Mouse (Mus musculus) cerebellum, adult 8-10 months (tissue): ENCODE measurements around the gene Ccar1.
"Not testable (repeated sequence)": the region's sequence is repeated elsewhere in the genome, so short reads cannot be mapped to it uniquely, and the experiment has no call there.

Experiments
- DNase-seq: peaks from one replicate; pipeline ENCODE4 v3.0.0; 2022

Ccar1 gene

DNA sequence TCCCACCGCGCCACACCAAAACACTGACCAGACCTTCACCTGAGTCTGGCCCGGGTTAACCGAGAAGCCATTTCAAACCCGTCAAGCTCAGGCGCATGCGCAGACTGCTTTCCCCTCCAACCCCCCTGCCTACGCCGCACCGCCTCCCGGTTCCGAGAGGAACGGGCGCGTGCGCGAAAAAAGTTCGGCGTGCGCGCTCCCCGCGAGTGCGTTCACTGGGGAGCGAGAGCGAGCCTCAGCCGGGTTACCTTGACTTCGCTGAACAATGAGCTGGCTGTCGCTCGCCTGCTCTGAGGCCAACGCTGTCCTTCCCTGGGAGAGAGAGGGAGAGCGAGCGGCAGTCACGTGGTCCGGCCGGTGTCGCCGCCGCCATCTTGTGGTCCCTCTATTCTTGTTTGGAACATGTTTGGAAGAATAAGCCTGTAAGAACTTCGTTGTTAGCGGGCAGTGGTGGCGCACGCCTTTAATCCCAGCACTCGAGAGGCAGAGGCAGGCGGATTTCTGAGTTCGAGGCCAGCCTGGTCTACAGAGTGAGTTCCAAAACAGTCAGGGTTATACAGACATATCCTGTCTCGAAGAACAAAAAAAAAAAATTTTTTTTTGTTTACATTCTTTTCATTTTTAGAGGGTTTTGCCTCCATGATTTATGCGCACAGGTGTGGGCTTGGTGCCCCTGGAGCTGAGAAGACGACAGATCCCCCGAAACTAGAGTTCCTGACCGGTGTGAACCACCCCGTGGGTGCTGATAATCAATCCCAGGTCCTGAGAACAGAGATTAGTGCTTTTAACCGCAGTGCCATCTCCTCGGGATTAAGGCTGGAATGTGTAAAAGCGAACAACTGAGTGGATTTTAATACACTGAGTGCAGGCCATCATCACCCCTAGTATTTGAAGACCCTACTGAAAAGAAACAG, at the start of gene Ccar1:
Gene Ccar1, minus strand, starts transcription at position 110 of the 914 bp plus-strand sequence.
- peak; percentile 99 for DNase-seq

GRCm38 (mm10) chr10:62840687-62841086, 48.6 kb upstream of the Ccar1 start:
- no peak for DNase-seq

DNA sequence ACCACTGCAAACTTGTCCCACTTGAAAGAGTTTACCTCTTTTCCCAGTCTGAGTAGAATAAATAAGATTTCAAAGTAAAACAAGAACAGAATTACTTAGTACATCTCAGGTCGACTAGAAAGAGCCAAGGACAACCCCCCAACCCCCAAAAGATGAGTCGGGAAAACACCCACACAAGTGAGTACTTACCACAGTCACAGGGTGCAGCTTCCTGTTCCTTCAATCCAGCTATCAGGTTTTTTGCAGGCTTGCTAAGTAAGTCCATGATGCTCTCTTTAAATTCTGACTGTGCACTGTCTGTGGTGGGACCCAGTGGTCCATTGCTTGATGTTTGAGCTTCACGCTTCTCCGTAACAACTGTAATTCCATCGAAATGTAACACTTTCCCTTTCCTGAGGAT, 45.9 kb upstream of the Ccar1 start:
- DNase-seq = no peak

GRCm38 (mm10) chr10:62832783-62833182, 40.7 kb upstream of the Ccar1 start:
- no peak for DNase-seq

DNA sequence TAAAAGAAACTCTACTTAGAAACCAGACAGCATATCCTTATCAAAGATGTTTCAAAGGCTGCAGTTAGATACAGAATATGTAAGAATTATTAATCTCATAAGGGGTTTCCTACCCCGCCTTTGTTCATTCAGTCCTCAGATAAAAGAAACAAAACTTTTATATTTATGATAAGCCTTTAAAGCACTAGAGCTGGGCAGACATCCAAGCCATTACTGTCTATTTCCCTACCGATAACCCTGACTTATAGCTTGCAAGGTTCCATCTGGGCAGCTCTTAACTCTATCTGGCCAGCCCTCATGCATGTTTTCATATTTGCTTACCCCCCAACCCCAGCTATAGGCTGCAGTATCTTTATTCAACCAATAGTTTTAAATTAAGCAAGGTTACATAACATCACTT, 39.5 kb upstream of the Ccar1 start:
- DNase-seq = no peak

- DNase-seq = no peak
Observed at GRCm38 (mm10) chr10:62824474-62824873, 32.4 kb upstream of the Ccar1 start.

GRCm38 (mm10) chr10:62823431-62823830, 31.3 kb upstream of the Ccar1 start:
- no peak for DNase-seq

DNA sequence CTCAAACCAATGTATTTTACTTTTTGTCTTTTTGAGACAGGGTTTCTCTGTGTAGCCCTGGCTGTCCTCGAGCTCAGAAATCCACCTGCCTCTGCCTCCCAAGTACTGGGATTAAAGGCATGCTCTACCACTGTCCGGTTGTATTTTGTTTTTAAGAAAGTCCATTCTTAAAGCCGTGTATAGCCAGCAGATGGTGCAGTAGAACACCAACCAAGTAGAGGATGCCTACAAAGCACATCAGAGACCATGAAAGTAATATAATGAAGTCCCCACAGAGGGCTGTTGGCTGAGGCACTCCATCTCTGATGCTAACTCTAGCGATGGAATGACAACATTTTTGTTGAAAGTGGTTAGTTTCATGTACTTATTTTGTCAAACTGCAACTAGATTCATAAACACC, 17.9 kb upstream of the Ccar1 start:
- no peak for DNase-seq

- no peak for DNase-seq
Observed at GRCm38 (mm10) chr10:62808766-62809165, 16.7 kb upstream of the Ccar1 start.

GRCm38 (mm10) chr10:62808316-62808715, 16.2 kb upstream of the Ccar1 start:
- no peak for DNase-seq

DNA sequence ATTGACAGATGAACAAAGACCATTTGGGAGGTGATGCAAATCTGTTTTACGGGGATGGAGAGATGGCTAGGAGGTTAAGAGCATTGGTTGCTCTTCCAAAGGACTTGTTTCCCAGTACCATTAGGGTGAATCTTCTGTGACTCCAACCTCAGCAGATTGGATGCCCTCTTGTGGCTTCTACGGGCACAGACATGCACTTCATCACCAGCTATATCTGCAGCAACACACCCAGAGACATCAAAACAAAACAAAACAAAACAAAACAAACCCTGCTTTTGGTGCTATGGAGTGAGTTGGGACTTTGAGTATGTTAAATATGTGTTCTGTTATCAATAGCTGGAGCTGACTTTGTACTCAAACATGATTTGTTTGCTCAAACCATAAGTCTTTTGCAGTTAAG, 12.0 kb upstream of the Ccar1 start:
- no peak for DNase-seq

DNA sequence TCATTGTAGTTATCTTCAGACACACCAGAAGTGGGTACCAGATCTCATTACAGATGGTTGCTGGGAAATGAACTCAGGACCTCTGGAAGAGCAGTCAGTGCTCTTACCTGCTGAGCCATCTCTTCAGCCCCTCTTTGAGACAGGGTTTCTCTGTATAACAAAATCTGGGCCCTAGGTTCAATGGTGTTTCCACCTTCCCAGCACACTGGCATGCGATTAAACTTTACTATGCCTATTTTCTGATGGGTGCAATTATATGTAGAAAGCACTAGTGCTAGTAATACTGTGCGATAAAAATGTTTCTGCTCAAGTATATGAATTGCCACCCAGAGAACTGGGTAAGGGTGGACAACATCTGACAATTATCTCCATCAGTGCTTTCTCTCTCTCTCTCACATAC, 11.2 kb upstream of the Ccar1 start:
- DNase-seq = no peak

GRCm38 (mm10) chr10:62794221-62794620, 2.1 kb upstream of the Ccar1 start:
- no peak for DNase-seq

- peak; percentile 20 for DNase-seq
Observed at GRCm38 (mm10) chr10:62793091-62793453, 986 bp upstream of the Ccar1 start.

GRCm38 (mm10) chr10:62791251-62792176, 572 bp downstream of the Ccar1 start:
- DNase-seq = no peak

GRCm38 (mm10) chr10:62781776-62782175, 10.3 kb downstream of the Ccar1 start:
- DNase-seq = not testable (repeated sequence)

GRCm38 (mm10) chr10:62750781-62751180, 41.3 kb downstream of the Ccar1 start:
- no peak for DNase-seq

DNA sequence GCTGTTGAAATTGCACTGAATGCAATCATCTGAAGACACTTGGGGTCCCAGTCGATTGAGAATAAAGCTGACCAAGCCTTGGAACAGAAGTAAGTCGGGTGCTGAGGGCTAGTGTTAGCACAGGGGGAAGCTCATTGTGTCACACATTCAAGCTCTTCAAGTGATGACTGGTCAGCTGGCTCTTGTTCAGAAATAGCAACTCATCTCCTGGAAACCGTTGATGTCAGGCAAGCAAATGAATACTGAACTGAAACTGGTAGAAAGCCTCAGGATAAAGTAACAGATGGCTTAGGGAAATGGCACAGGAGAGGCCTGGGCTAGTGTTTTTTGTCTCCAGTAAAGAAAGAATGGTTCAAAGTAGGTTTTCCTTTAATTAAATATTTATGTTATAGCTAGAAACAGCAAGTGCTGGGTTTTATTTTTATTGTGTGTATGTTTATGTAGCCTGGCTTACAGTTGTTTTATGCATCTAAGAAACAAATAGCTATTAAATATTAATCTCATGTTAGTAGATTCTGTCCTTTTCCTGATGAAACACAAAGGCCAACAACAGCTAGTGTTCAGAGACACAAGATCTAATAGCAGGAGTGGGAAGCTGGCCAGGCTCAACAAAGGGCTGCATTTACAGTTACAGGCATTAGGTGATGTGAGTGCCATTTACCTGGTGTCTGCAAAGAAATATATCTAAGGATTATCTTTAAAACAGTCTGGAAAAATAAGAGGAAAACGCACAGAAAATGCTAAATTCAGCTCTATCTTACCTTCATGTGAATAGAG, 51.9 kb downstream of the Ccar1 start:
- DNase-seq = peak; percentile 64

- DNase-seq = no peak
Observed at GRCm38 (mm10) chr10:62736965-62737688, 55.0 kb downstream of the Ccar1 start.

GRCm38 (mm10) chr10:62730826-62731225, 61.3 kb downstream of the Ccar1 start:
- no peak for DNase-seq

DNA sequence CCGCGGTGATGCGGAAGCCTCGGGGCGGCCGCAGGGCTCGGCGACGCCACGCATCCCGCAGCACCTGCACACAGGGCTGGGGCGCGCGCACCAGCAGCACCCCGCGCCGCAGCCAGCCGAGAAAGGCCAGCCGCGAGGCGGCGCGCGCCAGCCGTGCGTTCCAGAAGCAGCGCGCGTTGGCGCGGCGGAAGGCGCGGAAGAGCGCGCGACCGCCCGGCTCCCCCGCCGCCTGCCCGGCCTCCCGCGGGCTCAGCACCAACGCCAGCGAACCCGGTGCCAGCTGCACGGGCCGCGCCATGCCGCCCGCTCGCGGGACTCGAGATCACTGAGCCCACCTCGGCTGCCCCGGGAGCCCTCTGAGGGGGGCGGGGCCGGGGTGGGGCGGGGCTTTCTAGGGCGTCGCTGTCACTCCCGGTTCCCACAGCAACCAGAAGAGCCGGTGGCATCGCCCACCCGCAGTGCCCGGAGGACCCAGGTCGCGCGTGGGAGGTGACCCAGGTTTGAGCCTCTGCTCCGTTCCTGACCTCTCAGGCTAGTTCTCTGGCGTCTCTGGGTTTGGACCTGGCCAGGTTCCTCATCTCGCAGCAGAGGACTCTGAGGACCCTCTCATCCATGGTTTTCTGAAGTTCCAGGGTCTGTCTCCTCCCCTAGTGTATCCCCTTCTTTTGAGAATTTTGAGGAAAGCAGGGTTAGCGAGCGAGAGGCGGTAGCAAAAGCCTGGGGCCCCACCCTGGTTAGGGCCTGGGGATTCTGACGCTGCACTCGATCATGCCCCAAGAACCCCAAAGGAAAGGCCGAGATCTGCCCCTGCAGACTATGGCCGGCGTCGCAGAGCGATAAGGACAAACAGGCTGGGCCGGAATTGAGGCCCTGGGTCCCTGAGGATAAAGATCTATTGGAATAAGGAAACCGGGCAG, 66.1 kb downstream of the Ccar1 start, which contains the start of gene Stox1:
Gene Stox1, minus strand, starts transcription at position 358 of the 917 bp plus-strand sequence.
- peak; percentile 53 for DNase-seq
